Mouse (Mus musculus): ENCODE results near the gene Spata9. TPM values are rescaled to one million over a fixed set of nuclear protein-coding genes. Genes with fewer than 3 reads are reported as not detected.
A peak's percentile ranks its signal among the peaks of the same experiment; 100 is the strongest.

Spata9 gene
- polyA plus RNA-seq, 1 experiment, result not detected

DNA sequence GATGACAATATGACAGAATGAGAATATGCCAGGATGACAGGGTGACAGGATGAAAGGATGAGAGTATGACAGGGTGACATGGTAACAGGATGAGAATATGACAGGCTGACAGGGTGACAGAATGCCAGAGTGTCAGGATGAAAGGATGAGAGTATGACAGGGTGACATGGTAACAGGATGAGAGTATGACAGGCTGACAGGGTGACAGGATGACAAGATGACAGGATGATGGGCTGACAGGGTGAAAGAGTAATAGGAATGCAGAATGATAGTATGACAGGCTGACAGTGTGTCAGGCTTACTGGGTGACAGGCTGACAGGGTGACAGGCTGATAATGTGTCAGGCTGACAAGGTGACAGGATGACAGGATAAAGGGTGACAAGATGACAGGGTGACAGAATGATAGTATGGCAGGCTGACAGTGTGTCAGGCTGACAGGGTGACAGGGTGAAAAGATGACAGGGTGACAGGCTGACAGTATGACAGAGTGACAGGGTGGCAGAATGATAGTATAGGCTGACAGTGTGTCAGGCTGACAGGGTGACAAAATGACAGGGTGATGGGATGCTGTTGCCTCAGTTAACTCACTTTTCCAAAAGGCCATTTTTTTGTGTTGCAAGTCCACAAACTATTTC, 11.5 kb upstream of the Spata9 start:
- no peaks in the 10 kb centered on the region for H3K27me3 ChIP-seq (ENCODE audit: control insufficient read depth, insufficient read depth, low read length)
- no peaks in the 10 kb centered on the region for H3K4me1 ChIP-seq (ENCODE audit: control insufficient read depth, insufficient read depth, insufficient read length, low read length)
- no peak overlapping the region for H3K27ac ChIP-seq (ENCODE audit: insufficient read depth, low read depth, low read length)
- TF ChIP-seq CTCF (IDR thresholded peaks at IDR 0.05; ENCODE audit: extremely low read depth, insufficient read length, insufficient replicate concordance, low read depth, low read length) (no peak), POLR2A (IDR thresholded peaks at IDR 0.05; ENCODE audit: low read depth, low read length) (no peak)
- no peaks in the 10 kb centered on the region for H3K36me3 ChIP-seq (ENCODE audit: control insufficient read depth, insufficient read depth, low read length)
- H3K4me3 ChIP-seq (ENCODE audit: low read depth, low read length), result no peak overlapping the region

DNA sequence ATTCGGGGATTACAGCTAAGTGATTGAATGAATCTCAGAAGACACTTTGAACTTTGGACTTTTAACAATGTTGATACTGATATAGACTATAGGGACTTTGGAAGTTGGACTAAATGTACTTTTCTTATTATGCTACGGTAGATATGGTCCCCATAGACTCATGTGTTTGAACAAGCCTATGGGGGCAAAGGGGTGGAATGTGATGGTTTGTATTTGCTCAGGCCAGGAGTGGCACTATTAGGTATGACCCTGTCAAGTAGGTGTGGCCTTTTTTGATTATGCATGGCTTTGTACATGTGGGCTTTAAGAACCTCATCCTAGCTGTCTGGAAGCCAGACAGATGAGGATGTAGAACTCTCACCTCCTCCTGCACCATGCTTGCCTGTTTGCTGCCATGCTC, 7.5 kb downstream of the Spata9 start:
- 24% methylated on average over 2 of the region's 2 CpGs for WGBS
- Histone ChIP-seq H3K27ac (ENCODE audit: insufficient read depth, low read depth, low read length) (peak overlapping the region; percentile 71), H3K4me1 (ENCODE audit: control insufficient read depth, insufficient read depth, insufficient read length, low read length) (peaks cover 13% of the 10 kb centered on the region; the same call in 1 of the 2 replicates), H3K36me3 (ENCODE audit: control insufficient read depth, insufficient read depth, low read length) (no peaks in the 10 kb centered on the region), H3K4me3 (ENCODE audit: low read depth, low read length) (no peak overlapping the region), H3K27me3 (ENCODE audit: control insufficient read depth, insufficient read depth, low read length) (no peaks in the 10 kb centered on the region)
- TF ChIP-seq POLR2A (IDR thresholded peaks at IDR 0.05; ENCODE audit: low read depth, low read length) (no peak), CTCF (IDR thresholded peaks at IDR 0.05; ENCODE audit: extremely low read depth, insufficient read length, insufficient replicate concordance, low read depth, low read length) (no peak)

DNA sequence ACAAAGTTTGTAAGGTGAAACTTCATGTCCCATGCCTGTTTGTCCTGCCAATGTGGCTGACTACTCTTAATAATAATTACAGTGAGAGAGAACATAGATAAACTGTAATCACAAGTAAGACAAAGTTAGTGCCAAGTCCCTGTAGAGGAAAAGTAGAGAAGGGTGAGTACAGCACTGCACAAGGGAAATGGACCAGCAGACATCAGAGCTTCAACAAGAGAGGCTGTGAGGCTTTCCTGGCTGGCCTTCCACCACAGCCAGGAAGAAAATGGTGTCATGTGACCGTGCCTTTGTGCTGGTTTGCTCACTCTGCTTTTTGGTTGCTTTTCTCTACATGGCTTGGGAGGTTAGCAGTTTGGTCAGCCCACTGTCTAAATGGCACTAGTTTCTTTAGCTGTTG, 8.7 kb downstream of the Spata9 start:
- Histone ChIP-seq H3K27ac (ENCODE audit: insufficient read depth, low read depth, low read length) (peak overlapping the region; percentile 30; the same call in 1 of the 2 replicates), H3K4me3 (ENCODE audit: low read depth, low read length) (no peak overlapping the region), H3K36me3 (ENCODE audit: control insufficient read depth, insufficient read depth, low read length) (no peaks in the 10 kb centered on the region), H3K27me3 (ENCODE audit: control insufficient read depth, insufficient read depth, low read length) (no peaks in the 10 kb centered on the region), H3K4me1 (ENCODE audit: control insufficient read depth, insufficient read depth, insufficient read length, low read length) (peaks cover 13% of the 10 kb centered on the region; the same call in 1 of the 2 replicates)
- WGBS, result 83% methylated on average over 1 of the region's 1 CpGs
- no peak for TF ChIP-seq CTCF (IDR thresholded peaks at IDR 0.05; ENCODE audit: extremely low read depth, insufficient read length, insufficient replicate concordance, low read depth, low read length)
- TF ChIP-seq POLR2A (IDR thresholded peaks at IDR 0.05; ENCODE audit: low read depth, low read length), result no peak

DNA sequence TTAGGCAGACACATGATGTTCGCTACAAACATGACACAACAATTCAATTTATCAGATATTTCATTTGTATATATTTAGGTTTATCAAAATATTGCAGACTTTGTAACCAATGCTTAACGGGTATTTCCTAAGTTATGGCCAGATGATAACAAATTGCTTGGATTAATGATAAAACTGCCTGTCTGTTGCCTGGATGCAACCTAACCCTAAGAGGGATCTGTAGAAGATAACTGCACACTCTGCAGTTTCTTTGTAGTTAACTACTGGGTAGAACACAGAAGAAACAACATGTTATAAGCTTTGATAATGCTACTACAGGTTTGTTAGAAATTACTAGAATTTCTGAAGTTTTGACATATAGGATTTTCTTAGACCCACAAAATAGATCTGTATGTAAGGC, 9.3 kb downstream of the Spata9 start:
- Histone ChIP-seq H3K27me3 (ENCODE audit: control insufficient read depth, insufficient read depth, low read length) (no peaks in the 10 kb centered on the region), H3K36me3 (ENCODE audit: control insufficient read depth, insufficient read depth, low read length) (no peaks in the 10 kb centered on the region), H3K27ac (ENCODE audit: insufficient read depth, low read depth, low read length) (no peak overlapping the region), H3K4me1 (ENCODE audit: control insufficient read depth, insufficient read depth, insufficient read length, low read length) (peaks cover 13% of the 10 kb centered on the region; the same call in 1 of the 2 replicates), H3K4me3 (ENCODE audit: low read depth, low read length) (no peak overlapping the region)
- WGBS, result 53% methylated on average over 2 of the region's 2 CpGs
- TF ChIP-seq POLR2A (IDR thresholded peaks at IDR 0.05; ENCODE audit: low read depth, low read length) (no peak), CTCF (IDR thresholded peaks at IDR 0.05; ENCODE audit: extremely low read depth, insufficient read length, insufficient replicate concordance, low read depth, low read length) (no peak)

DNA sequence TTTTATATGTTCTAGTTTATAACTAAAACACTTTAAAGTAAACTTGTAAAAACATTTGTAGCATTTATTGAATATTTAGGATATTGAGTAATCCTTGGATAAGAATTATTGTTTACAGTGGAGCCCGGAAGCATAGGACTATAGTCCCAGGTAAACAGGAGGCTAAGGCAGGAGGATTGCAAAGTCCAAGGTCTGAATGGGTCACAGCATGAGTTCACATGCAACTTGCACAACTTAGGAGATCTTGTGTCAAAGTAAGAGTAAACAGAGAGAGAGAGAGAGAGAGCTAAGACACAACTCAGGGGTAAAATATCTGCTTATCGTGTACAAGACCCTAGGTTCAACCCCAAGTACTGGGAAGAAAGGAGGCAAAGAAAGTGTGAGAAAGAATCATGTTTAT, 9.7 kb downstream of the Spata9 start:
- TF ChIP-seq CTCF (IDR thresholded peaks at IDR 0.05; ENCODE audit: extremely low read depth, insufficient read length, insufficient replicate concordance, low read depth, low read length) (no peak), POLR2A (IDR thresholded peaks at IDR 0.05; ENCODE audit: low read depth, low read length) (no peak)
- no peaks in the 10 kb centered on the region for H3K27me3 ChIP-seq (ENCODE audit: control insufficient read depth, insufficient read depth, low read length)
- H3K27ac ChIP-seq (ENCODE audit: insufficient read depth, low read depth, low read length), result 0 out of 2 replicates have a peak overlapping the region, but pooled peaks have one; percentile 51
- H3K4me3 ChIP-seq (ENCODE audit: low read depth, low read length), result no peak overlapping the region
- H3K36me3 ChIP-seq (ENCODE audit: control insufficient read depth, insufficient read depth, low read length), result no peaks in the 10 kb centered on the region
- WGBS, result 49% methylated on average over 2 of the region's 2 CpGs
- peaks cover 13% of the 10 kb centered on the region; the same call in 1 of the 2 replicates for H3K4me1 ChIP-seq (ENCODE audit: control insufficient read depth, insufficient read depth, insufficient read length, low read length)

DNA sequence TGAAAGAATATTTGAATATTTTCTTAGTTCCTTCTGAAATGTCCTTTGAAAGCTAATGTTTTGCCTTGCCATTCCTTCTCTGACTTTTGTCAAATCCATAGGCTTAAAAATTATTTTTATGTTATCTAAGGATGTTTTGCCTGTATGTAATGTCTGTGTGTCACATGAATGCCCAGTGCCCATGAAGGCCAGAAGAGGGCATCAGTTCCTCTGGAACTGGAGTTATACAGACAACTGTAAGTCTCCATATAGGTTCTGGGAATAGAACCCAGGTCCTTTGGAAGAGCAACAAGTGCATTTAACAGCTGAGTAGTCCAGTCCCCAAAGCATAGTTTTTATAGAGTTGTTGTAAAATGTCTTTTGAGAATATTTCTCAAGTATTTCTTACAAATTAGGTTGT, 15.0 kb downstream of the Spata9 start:
- Histone ChIP-seq H3K4me3 (ENCODE audit: low read depth, low read length) (no peak overlapping the region), H3K27me3 (ENCODE audit: control insufficient read depth, insufficient read depth, low read length) (no peaks in the 10 kb centered on the region; the same call in 1 of the 2 replicates), H3K27ac (ENCODE audit: insufficient read depth, low read depth, low read length) (no peak overlapping the region), H3K36me3 (ENCODE audit: control insufficient read depth, insufficient read depth, low read length) (no peaks in the 10 kb centered on the region), H3K4me1 (ENCODE audit: control insufficient read depth, insufficient read depth, insufficient read length, low read length) (peaks cover 1% of the 10 kb centered on the region; the same call in 1 of the 2 replicates)
- TF ChIP-seq POLR2A (IDR thresholded peaks at IDR 0.05; ENCODE audit: low read depth, low read length) (no peak), CTCF (IDR thresholded peaks at IDR 0.05; ENCODE audit: extremely low read depth, insufficient read length, insufficient replicate concordance, low read depth, low read length) (no peak)

DNA sequence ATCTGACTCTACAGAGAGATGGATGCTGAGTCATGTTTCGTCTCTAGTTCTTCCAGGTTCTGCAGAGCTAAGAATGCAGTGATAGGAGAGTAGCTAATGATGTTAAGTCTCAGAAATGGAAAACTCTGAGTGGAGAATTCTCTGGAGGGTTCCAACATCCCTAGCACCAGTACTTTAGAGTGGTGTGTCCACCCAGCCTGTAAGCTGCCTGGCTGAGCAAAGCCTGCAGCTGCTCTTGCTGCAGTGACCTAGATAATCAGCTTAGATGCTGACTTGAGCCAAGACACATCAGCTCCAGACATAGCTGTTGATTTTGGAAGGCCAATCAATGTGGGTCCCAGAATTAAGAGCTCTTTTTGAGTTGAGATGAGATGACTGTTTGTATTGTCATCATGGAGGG, 21.1 kb downstream of the Spata9 start:
- H3K4me3 ChIP-seq (ENCODE audit: low read depth, low read length), result no peak overlapping the region
- no peak overlapping the region for H3K27ac ChIP-seq (ENCODE audit: insufficient read depth, low read depth, low read length)
- 90% methylated on average over 1 of the region's 1 CpGs for WGBS
- H3K27me3 ChIP-seq (ENCODE audit: control insufficient read depth, insufficient read depth, low read length), result no peaks in the 10 kb centered on the region; the same call in 1 of the 2 replicates
- H3K4me1 ChIP-seq (ENCODE audit: control insufficient read depth, insufficient read depth, insufficient read length, low read length), result no peaks in the 10 kb centered on the region; the same call in 1 of the 2 replicates
- H3K36me3 ChIP-seq (ENCODE audit: control insufficient read depth, insufficient read depth, low read length), result no peaks in the 10 kb centered on the region
- TF ChIP-seq CTCF (IDR thresholded peaks at IDR 0.05; ENCODE audit: extremely low read depth, insufficient read length, insufficient replicate concordance, low read depth, low read length) (no peak), POLR2A (IDR thresholded peaks at IDR 0.05; ENCODE audit: low read depth, low read length) (no peak)

Measured in small intestine, adult 2 months (tissue).